Mouse (Mus musculus) olfactory bulb, adult 2 months (tissue): ENCODE results near the gene Jpt1.

Experiments used
- CTCF ChIP-seq: fragments of 200-500 bp; IDR thresholded peaks from 2 replicates; pipeline ENCODE4 v1.5.1; 2012; ENCODE audit warnings: low read depth, mild to moderate bottlenecking, low read length, moderate library complexity; ENCODE audit not compliant: insufficient read depth
- POLR2A ChIP-seq: fragments of 200-500 bp; IDR thresholded peaks from 2 replicates; pipeline ENCODE4 v1.6.1; 2012; ENCODE audit warnings: mild to moderate bottlenecking, low read depth, low read length, moderate library complexity; ENCODE audit not compliant: insufficient read depth

GRCm38 (mm10) chr11:115514238-115514663 is at the start of gene Jpt1:
- TF ChIP-seq POLR2A (peak; percentile 100), CTCF (no peak)
